Mouse (Mus musculus) embryonic facial prominence, embryonic 15.5 days (tissue): Measurements from ENCODE around the gene Sufu. TPM values are rescaled to one million over a fixed set of nuclear protein-coding genes. Genes with fewer than 3 reads are reported as not detected.

Source experiments
- ATAC-seq: fragments of 200-750 bp; cut with Nextera tagmentation; 2 replicates; pipeline ENCODE4 v1.8.0; 2017; ENCODE audit warnings: low read depth, moderate TSS enrichment; ENCODE audit not compliant: insufficient number of reproducible peaks, low FRiP score, low TSS enrichment
- H3K27ac ChIP-seq: fragments of 300-500 bp; sonication (generic); replicated peaks from 2 replicates; pipeline ENCODE4 v1.5.1; 2015; ENCODE audit warnings: mild to moderate bottlenecking, inconsistent platforms
- H3K27me3 ChIP-seq: fragments of 300-500 bp; sonication (generic); 2 replicates; pipeline ENCODE4 v1.6.1; 2015; ENCODE audit warnings: inconsistent platforms
- H3K36me3 ChIP-seq: fragments of 300-500 bp; sonication (generic); 2 replicates; pipeline ENCODE4 v1.6.1; 2015; ENCODE audit warnings: mild to moderate bottlenecking, inconsistent platforms
- H3K4me1 ChIP-seq: fragments of 300-500 bp; sonication (generic); 2 replicates; pipeline ENCODE4 v1.6.1; 2015; ENCODE audit warnings: inconsistent platforms
- H3K4me2 ChIP-seq: fragments of 300-500 bp; sonication (generic); replicated peaks from 2 replicates; pipeline ENCODE4 v1.6.1; 2015; ENCODE audit warnings: mild to moderate bottlenecking, inconsistent platforms
- H3K4me3 ChIP-seq: fragments of 300-500 bp; sonication (generic); replicated peaks from 2 replicates; pipeline ENCODE4 v1.5.1; 2015; ENCODE audit warnings: mild to moderate bottlenecking, inconsistent platforms
- H3K9ac ChIP-seq: fragments of 300-500 bp; sonication (generic); 2 replicates; pipeline ENCODE4 v1.6.1; 2015; ENCODE audit warnings: inconsistent platforms
- H3K9me3 ChIP-seq: fragments of 300-500 bp; sonication (generic); replicated peaks from 2 replicates; pipeline ENCODE4 v1.6.1; 2016; ENCODE audit warnings: inconsistent platforms
- WGBS: fragments of 180-500 bp; shearing (Covaris S2); methylation state at CpG from one replicate; pipeline ENCODE4 v1.1.7; 2015; 5-methylcytosine and 5-hydroxymethylcytosine counted together
- polyA plus RNA-seq: library from polyadenylated mRNA; unstranded; fragments of >200 nt; fragmentation: Nextera tagmentation; extraction: Ambion mirVana; gene quantifications from 2 replicates; pipeline ENCODE4 v1.2.1, GENCODE M21; 2015

Sufu gene
- polyA plus RNA-seq, 1 experiment from 2014 or later = 38.4 TPM

DNA sequence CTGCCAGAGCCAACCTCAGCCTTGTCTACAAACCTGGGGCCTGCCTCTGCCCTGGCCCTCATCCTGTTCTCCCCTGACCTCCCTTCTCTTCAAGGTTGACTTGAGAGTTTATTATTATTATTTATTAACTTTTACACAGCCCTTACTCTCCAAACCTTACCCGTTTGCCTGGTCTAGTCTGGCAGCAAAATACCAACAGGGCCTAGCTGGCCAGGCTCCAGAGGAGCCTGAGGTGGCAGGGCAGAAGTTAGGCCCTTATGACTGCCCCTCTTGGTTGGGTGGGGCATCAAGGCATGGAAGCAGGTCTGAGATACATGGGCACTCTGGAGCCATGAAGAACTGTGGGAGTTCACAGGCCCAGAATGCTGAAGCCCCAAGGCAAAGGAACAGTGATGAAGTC lies 111.1 kb downstream of the Sufu start:
- ATAC-seq = no peak

DNA sequence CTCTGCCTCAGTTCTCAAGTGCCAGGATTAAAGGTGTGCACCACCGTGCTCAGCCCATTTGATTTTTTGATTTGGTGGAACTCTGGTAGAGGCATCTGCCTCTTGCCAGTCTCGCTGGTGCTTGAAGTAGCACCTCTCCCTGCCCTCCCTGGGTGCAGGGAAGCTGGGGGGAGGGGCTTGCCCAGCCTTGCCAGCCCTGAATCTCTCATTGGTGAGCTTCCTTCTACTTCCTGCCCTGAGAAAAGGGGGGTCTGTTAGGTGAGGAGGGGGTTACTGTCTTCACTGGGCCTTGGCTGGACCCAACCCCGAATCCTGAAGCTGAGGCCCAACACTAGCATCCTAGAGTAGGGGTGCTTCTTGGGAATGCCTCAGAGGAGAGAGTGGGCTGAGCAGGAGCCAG lies 112.0 kb downstream of the Sufu start:
- Histone ChIP-seq H3K4me2 (no peak overlapping the region), H3K27ac (no peak overlapping the region), H3K9ac (no peak overlapping the region), H3K36me3 (peaks cover 37% of the 10 kb centered on the region), H3K9me3 (no peaks in the 10 kb centered on the region), H3K4me1 (peaks cover 67% of the 10 kb centered on the region), H3K4me3 (no peak overlapping the region), H3K27me3 (no peaks in the 10 kb centered on the region)
- WGBS = 84% methylated on average over 3 of the region's 3 CpGs
- ATAC-seq = no peak

More for the DNA sequence above, 111.1 kb downstream of the Sufu start:
- peaks cover 69% of the 10 kb centered on the region for H3K4me1 ChIP-seq
- H3K4me2 ChIP-seq = no peak overlapping the region
- 71% methylated on average over 1 of the region's 1 CpGs for WGBS
- H3K9ac ChIP-seq = no peak overlapping the region
- no peaks in the 10 kb centered on the region for H3K9me3 ChIP-seq
- no peak overlapping the region for H3K4me3 ChIP-seq
- no peaks in the 10 kb centered on the region for H3K27me3 ChIP-seq
- peaks cover 28% of the 10 kb centered on the region for H3K36me3 ChIP-seq
- H3K27ac ChIP-seq = no peak overlapping the region

DNA sequence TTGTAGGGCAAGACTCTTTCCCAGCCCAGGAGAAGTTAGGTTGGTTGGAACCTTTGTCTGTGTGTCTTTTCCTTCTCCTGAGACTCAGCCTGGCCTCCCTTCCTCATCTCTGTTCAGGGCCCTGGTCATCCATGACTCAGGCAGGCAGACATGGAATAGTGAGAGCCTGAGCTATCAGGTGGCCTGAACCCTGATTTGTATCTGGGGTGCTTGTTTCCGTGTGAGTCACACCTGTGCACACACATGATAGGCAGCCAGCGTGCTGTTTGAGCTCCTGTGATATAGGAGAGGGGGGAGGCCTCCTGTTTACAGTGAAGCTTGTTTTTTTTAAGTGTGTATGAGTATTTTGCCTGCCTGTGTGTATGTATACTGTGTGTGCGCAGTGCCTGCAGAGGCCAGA lies 112.5 kb downstream of the Sufu start:
- no peak overlapping the region for H3K4me3 ChIP-seq
- no peak for ATAC-seq
- peaks cover 42% of the 10 kb centered on the region for H3K36me3 ChIP-seq
- H3K4me1 ChIP-seq = peaks cover 62% of the 10 kb centered on the region
- no peaks in the 10 kb centered on the region for H3K9me3 ChIP-seq
- no peak overlapping the region; the same call in 1 of the 2 replicates for H3K9ac ChIP-seq
- no peak overlapping the region for H3K27ac ChIP-seq
- no peak overlapping the region for H3K4me2 ChIP-seq
- no peaks in the 10 kb centered on the region for H3K27me3 ChIP-seq
- 72% methylated on average over 3 of the region's 3 CpGs for WGBS

GRCm38 (mm10) chr19:46509736-46510135 lies 113.0 kb downstream of the Sufu start:
- H3K4me3 ChIP-seq = no peak overlapping the region
- WGBS = 82% methylated on average over 4 of the region's 4 CpGs
- peaks cover 57% of the 10 kb centered on the region for H3K4me1 ChIP-seq
- no peak overlapping the region for H3K9ac ChIP-seq
- H3K4me2 ChIP-seq = no peak overlapping the region
- H3K27ac ChIP-seq = no peak overlapping the region; the same call in 1 of the 2 replicates
- H3K9me3 ChIP-seq = no peaks in the 10 kb centered on the region
- no peaks in the 10 kb centered on the region for H3K27me3 ChIP-seq
- peaks cover 47% of the 10 kb centered on the region for H3K36me3 ChIP-seq
- ATAC-seq = no peak

GRCm38 (mm10) chr19:46510401-46510800 lies 113.7 kb downstream of the Sufu start:
- H3K9me3 ChIP-seq = no peaks in the 10 kb centered on the region
- no peak overlapping the region for H3K4me2 ChIP-seq
- no peak overlapping the region for H3K9ac ChIP-seq
- no peak for ATAC-seq
- no peak overlapping the region for H3K4me3 ChIP-seq
- H3K4me1 ChIP-seq = peaks cover 50% of the 10 kb centered on the region
- no peaks in the 10 kb centered on the region for H3K27me3 ChIP-seq
- 0 out of 2 replicates have a peak overlapping the region, but pooled peaks have one; percentile 44 for H3K27ac ChIP-seq
- peaks cover 54% of the 10 kb centered on the region for H3K36me3 ChIP-seq
- WGBS = 69% methylated on average over 5 of the region's 5 CpGs

- peaks cover 46% of the 10 kb centered on the region for H3K4me1 ChIP-seq
- no peak overlapping the region for H3K4me2 ChIP-seq
- 44% methylated on average over 3 of the region's 3 CpGs for WGBS
- no peaks in the 10 kb centered on the region for H3K27me3 ChIP-seq
- H3K27ac ChIP-seq = peak overlapping the region; percentile 44; the same call in 1 of the 2 replicates
- peaks cover 54% of the 10 kb centered on the region for H3K36me3 ChIP-seq
- H3K9ac ChIP-seq = no peak overlapping the region
- no peak overlapping the region for H3K4me3 ChIP-seq
- no peaks in the 10 kb centered on the region for H3K9me3 ChIP-seq
- no peak for ATAC-seq
Measured at GRCm38 (mm10) chr19:46510824-46511223, 114.1 kb downstream of the Sufu start.

- no peak for ATAC-seq
- H3K27ac ChIP-seq = peak overlapping the region; percentile 44; the same call in 1 of the 2 replicates
- H3K4me3 ChIP-seq = no peak overlapping the region
- no peaks in the 10 kb centered on the region for H3K9me3 ChIP-seq
- no peaks in the 10 kb centered on the region for H3K27me3 ChIP-seq
- 77% methylated on average over 10 of the region's 10 CpGs for WGBS
- H3K4me1 ChIP-seq = peaks cover 42% of the 10 kb centered on the region
- H3K4me2 ChIP-seq = no peak overlapping the region
- peaks cover 55% of the 10 kb centered on the region for H3K36me3 ChIP-seq
- no peak overlapping the region for H3K9ac ChIP-seq
Measured at GRCm38 (mm10) chr19:46511263-46511662, 114.6 kb downstream of the Sufu start.

DNA sequence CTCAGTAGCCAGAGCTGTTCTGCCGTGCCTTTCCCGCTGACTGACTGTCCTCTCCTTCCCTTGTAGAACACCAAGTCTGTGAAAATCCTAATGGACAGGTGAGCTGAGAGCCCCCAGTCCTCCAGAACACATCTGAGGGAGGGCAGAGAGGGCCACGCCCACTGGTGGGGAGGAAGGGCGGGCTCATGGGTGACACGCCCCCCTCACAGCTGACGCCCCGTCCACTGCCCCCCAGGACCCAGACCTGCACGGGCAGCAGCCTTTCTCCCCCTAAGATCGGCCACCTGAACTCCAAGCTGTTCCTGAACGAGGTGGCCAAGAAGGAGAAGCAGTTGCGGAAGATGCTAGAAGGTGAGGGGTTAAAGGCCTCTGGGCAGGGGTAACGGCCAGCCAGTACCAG lies 117.7 kb downstream of the Sufu start:
- Histone ChIP-seq H3K4me3 (no peak overlapping the region), H3K36me3 (peaks cover 42% of the 10 kb centered on the region), H3K4me2 (no peak overlapping the region), H3K4me1 (peaks cover 41% of the 10 kb centered on the region), H3K27me3 (no peaks in the 10 kb centered on the region), H3K9ac (no peak overlapping the region), H3K9me3 (no peaks in the 10 kb centered on the region), H3K27ac (no peak overlapping the region)
- 80% methylated on average over 12 of the region's 12 CpGs for WGBS
- no peak for ATAC-seq

DNA sequence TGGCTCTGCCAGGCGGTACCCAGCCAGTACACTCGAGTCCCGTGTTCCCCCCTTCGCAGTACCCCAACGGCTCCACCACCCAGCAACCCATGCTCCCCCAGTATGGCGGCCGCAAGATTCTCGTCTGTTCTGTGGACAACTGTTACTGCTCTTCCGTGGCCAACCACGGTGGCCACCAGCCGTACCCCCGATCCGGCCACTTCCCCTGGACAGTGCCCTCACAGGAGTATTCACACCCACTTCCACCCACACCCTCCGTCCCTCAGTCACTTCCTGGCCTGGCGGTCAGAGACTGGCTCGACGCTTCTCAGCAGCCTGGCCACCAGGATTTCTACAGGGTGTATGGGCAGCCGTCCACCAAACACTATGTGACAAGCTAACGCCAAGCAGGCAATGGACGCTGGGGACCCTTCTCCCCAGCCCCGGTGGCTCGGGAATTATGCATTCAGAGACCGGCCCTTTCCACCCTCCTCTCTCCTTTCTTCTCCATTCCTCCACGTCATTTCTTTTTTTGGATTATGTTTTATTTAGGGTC lies 118.7 kb downstream of the Sufu start:
- no peak for ATAC-seq
- Histone ChIP-seq H3K27ac (no peak overlapping the region), H3K4me3 (no peak overlapping the region), H3K9ac (no peak overlapping the region), H3K27me3 (no peaks in the 10 kb centered on the region), H3K36me3 (peaks cover 42% of the 10 kb centered on the region), H3K9me3 (no peaks in the 10 kb centered on the region), H3K4me1 (peaks cover 39% of the 10 kb centered on the region), H3K4me2 (no peak overlapping the region)
- WGBS = 89% methylated on average over 24 of the region's 24 CpGs

DNA sequence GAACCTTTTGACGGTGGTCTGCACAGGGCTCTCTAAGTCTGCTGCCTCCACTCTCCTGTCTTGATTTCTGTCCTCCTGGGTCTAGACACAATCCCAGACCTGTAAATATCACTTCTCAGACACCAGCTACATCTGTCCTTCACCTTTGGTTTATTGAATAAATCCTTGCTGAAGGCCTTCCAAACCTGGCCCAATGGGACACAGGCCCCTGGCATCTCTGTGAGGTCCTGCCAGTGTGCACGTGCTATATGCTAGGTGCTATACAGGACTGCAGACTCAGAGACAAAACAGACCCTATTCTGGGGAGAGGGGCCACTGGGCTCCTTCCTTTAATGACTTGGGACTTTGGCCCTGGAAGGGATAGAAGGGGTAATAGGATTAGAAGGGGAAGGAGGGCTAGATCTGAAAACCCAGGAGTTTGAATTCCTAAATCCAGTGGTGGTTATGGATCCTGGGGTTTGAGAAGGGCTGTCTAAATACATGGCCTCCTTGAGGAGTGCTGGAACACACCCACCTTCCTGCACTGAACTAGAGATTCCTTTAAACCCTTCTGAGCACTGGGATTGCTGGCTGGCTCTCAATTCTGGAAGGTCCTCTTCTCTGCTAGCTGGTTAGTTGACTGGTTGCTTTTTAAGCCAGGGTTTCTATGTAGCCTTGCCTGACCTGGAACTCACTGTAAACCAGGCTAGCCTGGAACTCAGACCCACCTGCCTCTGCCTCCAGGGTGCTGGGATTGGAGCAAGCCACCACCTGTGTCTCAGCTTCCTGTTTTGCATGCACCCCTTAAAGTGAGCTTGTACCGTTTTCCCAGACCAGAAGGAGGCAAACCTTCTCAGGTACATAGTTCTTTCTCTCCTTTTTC lies 120.2 kb downstream of the Sufu start:
- H3K4me3 ChIP-seq = no peak overlapping the region
- peak overlapping the region; percentile 82 for H3K27ac ChIP-seq
- ATAC-seq = no peak
- H3K9ac ChIP-seq = no peak overlapping the region
- H3K36me3 ChIP-seq = peaks cover 41% of the 10 kb centered on the region
- 61% methylated on average over 3 of the region's 3 CpGs for WGBS
- H3K27me3 ChIP-seq = no peaks in the 10 kb centered on the region
- no peak overlapping the region for H3K4me2 ChIP-seq
- peaks cover 39% of the 10 kb centered on the region for H3K4me1 ChIP-seq
- H3K9me3 ChIP-seq = no peaks in the 10 kb centered on the region

DNA sequence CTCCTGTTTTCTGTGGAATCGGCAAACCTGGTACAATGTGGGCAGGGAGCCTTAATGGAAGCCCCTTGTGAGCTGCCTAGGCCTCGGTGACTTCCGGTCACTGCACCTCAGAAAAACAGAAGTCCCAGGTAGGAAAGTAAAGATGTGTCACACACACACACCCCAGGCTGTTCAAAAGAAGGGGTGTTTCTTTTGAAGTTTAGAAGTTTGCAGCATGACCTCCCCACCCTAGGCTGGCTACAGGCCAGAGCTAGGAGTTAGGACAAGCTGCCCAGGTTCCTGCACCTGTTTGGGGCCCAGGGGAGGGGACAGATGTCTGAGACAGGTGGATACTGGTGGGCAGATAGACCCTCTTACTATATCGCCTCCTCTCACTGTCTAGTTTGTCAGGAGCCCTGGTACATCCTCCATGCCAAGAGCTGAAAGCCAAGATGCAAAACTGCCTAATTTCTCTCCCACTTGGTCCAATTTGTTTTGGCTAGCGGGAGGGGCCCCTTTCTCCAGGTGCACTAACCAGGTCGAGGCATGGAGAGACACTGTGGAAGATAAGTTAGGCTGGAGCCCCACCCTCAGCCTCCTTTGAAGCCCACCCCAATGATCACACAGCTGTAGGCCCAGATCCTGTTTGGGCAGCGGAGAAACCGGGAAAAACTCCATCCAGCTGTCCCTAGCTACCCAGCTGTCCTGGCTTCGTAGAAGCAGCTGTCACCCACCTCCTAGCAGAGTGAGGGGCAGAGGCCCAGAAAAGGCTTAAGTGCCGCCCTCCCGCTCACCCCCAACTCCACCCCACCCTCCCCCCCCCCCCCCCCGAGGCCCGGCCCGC lies 121.0 kb downstream of the Sufu start:
- Histone ChIP-seq H3K9me3 (no peaks in the 10 kb centered on the region), H3K9ac (no peak overlapping the region), H3K4me3 (peak overlapping the region; percentile 25; the same call in 1 of the 2 replicates), H3K27ac (peak overlapping the region; percentile 82), H3K4me1 (peaks cover 47% of the 10 kb centered on the region), H3K36me3 (peaks cover 32% of the 10 kb centered on the region), H3K4me2 (peak overlapping the region; percentile 48), H3K27me3 (no peaks in the 10 kb centered on the region)
- 23% methylated on average over 13 of the region's 14 CpGs for WGBS
- ATAC-seq = peak; percentile 66
